Mouse (Mus musculus) kidney, postnatal 25 days (tissue): Measurements from ENCODE around the gene Actl7a.

Source experiments
- DNase-seq, 2 experiments: peaks; one replicate each; pipeline ENCODE4 v3.0.0; 2021; ENCODE audit warnings: mixed read lengths in 2 of 2

Actl7a gene

DNA sequence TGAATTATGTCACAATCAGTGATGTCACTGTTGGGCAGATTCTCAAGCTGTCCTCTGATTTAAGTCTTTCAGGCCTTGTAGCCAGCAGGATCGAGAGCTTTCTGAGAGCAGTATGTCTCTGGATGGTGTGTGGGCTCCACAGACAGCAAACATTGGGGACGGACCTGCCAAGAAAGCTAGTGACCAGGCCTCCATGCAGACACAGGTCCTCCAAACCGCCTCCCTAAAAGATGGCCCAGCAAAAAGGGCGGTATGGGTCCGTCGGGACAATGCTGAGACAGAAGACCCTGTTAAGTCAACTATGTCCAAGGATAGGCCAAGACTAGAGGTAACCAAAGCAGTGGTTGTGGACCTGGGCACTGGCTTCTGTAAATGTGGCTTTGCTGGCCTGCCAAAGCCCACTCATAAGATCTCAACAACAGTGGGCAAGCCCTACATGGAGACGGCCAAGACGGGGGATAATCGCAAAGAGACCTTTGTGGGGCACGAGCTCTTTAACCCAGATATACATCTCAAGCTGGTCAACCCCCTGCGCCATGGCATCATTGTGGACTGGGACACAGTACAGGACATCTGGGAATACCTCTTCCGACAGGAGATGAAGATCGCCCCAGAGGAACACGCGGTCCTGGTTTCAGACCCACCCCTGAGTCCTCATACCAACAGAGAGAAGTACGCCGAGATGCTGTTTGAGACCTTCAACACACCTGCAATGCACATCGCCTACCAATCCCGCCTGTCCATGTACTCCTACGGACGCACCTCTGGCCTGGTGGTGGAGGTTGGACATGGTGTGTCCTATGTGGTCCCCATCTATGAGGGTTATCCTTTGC lies at the start of gene Actl7a:
Actl7a (plus strand) TSS at position 51 of the 833 bp plus-strand sequence.
- DNase-seq: no peak

DNA sequence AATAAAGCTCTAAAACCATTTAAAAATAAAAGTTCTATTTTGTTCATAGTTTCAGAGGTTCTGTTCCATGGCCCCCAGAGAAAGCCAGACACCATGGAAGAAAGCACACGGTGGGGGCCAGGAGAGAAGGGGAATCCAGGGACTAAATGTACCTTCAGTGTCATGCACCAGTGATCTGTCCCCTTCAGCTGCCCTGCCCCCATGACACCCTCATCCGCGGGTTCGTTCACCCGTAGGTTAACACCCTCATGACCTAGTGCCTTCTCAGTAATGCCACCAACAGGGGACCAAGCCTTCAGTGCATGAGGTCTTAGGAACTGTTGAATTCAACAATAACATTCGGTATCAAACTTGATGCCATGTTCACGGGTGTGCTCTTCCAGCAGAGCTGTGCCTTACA lies 46.8 kb upstream of the Actl7a start:
- peak; percentile 30 to 75 for DNase-seq

DNA sequence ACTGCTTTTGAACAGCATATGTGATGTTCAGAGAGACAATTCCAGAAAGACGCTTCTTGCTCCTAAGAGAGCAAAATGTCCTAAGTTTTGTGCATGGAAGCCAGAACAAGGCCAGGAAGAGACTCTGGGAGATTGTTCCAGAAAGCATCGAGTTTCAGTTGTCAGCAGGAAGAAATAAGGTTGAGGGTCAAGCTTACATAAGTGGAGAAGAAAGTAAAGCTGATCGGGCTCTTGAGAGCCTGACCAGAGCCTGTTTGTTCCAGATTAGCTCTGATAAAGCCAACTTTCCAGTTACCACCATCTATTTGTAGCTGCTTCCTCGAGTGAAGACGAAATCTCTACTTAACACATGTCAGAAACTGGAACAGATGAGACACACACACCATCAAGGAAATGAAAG lies 44.5 kb upstream of the Actl7a start:
- no peak for DNase-seq

DNA sequence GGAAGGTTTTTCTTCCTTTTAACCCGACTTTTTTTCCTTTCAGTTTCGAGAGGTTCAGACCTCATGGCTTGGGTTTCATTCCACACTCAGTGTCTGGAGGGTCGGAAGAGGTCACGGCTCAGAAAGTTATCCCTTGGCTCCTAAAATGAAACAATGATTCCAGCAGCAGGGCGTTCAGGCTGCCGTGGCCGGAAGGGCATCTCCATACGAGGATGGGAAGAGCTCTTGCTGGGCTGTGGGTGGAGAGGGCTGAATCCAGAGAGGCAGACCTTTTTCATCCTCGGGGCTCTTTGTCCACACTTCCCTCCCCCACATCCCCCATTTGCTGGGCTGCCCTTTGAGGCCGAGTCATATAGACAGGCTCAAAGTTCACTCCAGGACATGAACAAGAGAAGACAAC lies 41.0 kb upstream of the Actl7a start:
- DNase-seq: no peak

DNA sequence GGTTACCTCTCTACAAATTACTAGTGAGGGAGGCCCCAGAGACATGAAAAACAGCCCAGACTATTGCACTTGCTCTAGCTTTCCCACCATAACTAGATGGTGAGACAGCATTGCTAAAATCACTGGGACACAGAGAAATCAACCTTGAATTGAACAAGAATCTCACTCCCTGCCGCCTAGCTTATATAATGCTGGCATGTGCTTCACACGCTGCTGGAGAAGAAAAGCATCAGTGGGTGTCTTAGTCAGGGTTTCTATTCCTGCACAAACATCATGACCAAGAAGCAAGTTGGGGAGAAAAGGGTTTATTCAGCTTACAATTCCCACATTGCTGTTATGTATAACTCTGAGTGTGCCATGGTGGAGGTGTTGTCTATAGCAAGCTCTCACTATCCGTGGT lies 30.1 kb upstream of the Actl7a start:
- no peak for DNase-seq

DNA sequence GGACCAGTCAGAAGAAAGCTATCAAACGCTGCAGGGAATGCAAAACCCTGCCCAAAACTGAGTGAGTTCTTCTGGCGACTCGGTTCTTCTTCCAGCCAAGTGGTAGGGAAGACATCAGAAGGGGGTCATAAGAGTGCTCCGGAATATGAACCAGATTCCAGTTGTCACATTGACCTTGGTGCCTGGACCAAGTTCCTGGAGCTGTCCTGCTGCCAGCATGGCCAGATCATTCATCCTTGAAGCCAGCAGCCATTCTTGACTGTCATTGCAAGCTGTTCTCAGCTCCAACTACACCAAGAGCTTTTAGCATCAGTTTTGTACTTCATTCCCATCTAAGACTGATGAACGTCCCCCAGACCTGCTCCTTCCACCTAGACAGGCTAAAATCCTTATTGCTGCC lies 26.4 kb upstream of the Actl7a start:
- DNase-seq: peak; percentile 36 to 69

DNA sequence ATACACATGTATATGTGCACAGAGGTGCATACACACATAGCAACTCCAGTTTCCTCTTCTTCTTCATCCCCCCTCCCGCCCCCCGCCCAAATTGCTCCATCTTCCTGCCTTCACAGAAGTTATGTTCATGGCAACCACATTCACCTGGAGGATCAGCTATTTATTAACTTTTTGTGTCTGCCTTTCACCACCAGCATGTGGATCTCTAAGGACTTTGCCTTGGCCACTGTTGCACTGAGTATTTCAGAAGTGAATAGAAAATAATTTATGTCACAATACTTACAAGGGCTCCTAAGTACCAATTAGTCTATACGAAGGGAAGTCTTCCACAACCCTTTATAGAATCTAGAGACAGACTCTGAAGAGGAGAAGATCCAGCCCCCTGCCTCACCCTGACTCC lies 25.3 kb upstream of the Actl7a start:
- no peak for DNase-seq

DNA sequence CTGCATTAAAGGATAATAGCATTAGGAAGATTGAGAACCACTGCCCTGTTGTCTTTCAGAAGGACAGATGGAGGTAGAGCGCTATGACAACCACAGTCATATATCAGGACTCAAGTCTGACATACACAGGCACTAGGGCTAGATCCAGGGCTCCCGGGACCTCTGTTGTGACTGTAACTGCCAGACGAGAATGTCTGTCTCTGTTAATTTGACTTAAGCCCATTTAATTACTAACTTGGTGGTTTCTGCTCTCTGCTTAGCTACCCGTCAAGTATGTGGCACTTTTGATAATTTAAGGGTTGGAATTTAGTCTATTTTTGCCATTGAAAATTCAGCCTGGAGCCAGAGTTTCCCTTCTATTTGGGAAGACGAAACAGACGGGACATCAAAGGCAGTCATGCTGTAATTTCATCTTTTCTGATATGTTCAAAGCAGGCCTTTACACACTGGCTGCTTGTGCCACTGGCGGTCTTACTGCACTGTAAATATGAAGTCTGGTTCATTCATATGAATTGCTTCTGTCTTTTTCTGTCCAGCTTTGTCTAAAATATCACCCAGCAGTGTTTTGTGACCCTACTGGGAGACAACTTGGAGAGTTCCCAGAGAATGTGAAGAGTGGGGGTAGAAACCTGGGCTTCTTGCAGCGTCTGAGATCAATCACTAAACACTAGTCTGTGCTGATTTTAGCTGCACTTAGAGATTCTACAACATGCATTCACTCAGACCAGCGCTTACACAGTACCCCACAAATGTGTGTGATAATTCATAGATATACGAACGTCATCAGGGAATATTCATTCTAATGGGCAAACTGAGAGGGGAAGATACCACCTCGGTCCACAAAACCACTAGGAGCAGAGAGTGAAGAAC lies 24.4 kb upstream of the Actl7a start:
- no peak for DNase-seq

DNA sequence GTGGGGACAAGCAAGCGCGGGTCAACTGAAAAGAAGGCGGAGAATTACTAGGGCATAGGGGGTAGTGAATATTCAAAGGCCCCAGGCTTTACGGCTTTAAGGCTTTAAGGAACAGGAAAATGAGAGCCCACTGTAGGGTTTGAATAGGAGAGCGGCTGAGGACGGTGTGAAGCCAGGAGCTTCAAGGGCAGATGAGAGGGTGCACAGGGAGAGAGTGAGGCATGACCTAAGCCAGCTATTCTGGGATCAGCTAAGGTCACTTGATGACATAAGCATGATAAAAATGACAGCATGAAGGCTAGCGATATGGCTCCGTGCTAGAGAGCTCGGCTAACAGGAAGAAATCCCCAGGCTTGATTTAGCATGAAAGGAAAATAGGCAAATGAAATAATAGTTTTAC lies 23.8 kb upstream of the Actl7a start:
- no peak for DNase-seq

DNA sequence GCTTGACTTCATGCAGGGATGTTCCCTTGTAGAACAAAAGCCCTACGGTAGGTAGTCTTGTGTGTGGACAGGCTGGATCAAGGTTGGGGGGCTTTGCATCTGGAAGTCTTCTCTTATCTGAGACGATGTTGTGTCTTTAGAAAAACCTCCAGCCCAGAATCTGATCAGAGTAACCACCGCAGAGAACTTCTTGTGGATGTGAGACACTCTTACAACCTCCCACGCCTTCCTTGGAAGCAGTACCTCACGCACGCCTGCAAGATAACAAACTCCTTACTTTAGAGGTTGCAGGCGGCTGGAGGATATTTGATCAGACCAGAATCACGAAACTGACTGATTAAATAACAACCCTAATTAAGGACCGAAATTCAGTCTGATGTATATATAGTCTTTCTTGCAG lies 22.8 kb upstream of the Actl7a start:
- no peak for DNase-seq

DNA sequence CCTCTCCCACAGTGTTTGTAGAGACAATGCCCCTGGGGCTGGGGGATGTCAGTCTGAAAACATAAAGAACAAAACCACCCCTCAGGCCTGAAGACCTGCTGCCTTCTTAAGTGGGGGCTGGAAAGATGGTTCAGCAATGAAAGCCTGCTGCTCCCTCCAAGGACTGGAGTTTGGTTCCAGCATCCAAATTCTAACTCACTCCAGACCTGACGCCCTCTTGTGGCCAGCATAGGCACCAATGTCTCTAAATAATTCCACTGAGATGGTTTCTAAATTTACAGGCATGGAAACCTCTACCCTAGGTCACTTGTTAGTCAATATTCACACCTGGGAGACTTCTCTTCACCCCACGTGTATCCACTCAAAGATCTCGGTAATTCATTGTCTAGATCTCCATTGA lies 21.7 kb upstream of the Actl7a start:
- DNase-seq: peak in 1 of 2 experiments; percentile 54

DNA sequence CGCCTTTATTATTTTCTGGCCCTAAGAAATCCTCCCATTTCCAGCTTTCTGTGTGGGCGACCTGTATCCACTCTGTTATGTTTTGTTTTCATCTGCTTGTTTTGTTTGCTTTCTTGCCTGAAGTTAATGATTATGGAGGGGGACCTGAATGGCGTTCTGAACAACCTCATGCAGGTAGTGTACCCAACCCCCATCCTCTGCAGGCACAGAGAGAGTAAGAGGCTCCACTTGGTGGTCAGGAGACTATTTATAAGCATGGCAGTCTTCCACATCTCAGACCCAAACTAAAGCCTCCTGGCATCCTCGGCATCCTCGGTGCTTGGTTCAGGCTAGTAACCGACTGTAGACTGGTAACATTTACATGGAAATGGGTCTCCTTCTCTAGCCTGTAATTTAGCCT lies 20.9 kb upstream of the Actl7a start:
- DNase-seq: peak; percentile 40 to 66

DNA sequence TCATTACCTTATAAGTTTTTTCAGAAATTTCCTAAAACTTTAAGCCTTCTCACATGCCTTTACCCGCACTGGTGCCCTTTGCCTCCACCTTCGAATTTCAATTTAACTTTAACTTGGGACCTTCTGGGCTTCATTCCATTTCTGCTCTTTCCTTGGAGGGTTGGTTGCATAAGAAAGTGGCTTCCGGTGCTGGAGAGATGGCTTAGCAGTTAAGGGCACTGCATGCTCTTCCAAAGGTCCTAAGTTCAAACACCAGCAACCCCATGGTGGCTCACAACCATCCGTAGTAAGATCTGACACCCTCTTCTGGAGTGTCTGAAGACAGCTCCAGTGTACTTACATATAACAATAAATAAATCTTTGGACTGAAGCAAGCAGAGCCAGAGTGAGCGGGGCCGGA lies 20.0 kb upstream of the Actl7a start:
- peak; percentile 33 to 69 for DNase-seq

DNA sequence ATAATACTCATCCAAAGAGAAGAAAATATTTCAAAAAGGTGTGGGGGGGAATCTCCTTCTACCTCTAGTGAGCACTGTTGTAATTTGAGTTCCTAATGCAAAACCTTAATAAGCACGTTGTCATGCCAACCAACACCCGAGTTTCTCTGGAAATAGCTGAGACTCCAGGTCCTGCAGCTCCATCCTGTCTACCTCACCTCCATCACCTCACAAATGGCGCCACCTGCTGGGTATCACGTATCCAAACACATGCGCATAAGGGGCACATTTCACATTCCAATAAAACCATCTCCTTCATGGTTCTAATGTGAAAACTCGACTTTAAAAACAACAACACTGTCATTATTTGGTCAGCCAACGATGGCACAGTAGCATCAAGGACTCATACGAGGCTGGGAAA lies 17.4 kb upstream of the Actl7a start:
- DNase-seq: no peak

DNA sequence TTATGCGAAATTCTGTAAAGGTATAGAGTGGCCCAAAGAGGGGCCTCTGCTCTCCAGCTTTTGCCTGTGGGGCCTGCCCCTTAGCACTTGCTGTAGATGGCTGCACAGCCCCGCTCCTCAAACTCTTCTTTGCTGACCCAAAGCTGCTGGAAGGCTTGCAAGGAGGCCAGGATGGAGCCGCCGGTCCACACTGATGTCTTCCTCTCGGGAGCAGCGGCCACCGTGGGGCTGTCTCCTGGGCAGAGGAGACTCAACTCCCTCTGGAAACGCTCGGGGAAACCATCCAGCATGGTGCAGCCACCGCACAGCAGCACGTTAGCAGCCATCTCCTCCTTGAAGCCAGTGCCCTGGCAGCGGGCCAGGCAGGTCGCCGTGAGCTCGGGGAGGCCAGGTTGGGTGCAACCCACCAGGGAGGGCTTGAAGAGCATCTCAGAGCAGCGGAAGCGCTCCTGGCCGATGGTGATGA lies 3.2 kb upstream of the Actl7a start, which contains the start of gene Gm26657:
Gm26657 (plus strand) TSS at position 51 of the 466 bp plus-strand sequence.
- no peak for DNase-seq

DNA sequence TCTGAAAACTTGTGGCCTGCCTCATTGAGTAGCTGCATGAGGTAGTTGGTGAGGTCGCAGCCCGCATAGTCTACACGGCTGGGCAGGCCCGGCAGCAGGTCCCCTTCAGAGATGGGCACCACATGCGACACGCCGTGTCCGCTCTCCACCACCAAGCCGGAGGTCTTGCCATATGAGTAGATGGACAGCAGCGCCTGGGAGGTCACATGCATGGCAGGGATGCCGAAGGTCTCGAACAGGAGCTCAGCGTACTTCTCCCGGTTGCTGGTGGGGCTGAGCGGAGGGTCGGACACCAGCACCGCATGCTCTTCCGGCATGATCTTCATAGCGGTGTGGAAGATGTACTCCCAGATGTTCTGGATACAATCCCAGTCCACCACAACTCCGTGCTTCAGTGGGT lies 2.6 kb upstream of the Actl7a start:
- DNase-seq: no peak

DNA sequence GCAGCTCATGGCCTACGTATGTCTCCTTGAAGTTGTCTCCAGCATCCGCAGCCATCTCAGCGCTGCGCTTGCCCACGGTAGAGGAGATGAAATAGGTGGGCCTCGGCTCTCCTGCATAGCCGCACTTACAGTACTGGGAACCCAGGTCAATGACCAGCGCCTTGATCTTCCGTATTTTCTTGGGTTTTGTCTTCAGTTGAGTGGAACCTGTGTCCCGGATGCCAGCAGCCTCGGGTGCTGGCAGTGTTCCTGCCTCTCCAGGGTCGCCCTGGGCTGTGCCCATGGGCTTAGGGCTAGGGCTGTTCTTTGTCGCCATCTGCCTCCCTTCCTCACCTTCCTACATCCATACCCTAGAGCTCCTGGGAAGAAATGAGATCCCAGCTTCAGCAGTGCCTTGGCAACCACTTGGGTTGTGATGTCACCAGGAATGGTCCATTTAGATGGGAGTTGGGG lies 2.1 kb upstream of the Actl7a start, which contains the start of gene Actl7b:
Actl7b (minus strand) TSS at position 403 of the 453 bp plus-strand sequence.
- DNase-seq: no peak

DNA sequence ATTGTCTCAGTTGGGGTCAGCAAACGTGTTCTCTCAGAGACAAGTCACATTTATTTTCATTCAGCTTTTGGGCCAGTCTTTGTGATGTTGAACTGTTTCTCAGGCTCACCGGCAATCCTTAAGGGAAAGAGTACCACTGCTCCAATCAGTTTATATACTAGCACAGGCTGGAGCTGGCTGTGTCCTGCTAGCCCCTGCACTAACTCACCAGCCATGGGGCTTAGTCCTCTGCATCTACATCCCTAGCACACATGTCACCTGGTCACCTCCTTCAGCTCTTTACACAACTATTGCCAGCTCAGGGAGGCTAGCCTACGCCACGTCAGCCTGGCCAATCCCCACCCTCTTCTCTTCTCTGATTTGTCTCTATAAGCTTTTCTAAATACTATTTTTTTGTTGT lies 515 bp upstream of the Actl7a start:
- DNase-seq: no peak

DNA sequence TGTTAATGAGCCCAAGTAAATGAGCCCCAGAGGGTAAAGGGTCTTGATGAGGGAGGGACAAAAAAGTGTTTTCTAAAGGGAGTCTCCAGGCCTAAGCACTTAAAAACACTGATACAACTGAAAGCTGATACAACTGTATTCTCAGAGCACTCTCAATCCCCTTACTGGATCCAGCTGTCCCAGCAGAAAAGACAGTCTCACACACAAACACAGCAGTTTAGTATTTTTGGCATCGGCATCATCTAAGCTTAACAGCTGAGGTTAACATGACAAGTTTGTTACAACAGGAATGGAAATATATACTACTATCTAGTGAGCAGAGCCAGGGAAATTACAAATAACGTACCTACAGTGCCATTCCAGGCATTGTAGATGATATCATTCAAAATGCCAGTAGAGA lies 3.1 kb downstream of the Actl7a start:
- no peak for DNase-seq

DNA sequence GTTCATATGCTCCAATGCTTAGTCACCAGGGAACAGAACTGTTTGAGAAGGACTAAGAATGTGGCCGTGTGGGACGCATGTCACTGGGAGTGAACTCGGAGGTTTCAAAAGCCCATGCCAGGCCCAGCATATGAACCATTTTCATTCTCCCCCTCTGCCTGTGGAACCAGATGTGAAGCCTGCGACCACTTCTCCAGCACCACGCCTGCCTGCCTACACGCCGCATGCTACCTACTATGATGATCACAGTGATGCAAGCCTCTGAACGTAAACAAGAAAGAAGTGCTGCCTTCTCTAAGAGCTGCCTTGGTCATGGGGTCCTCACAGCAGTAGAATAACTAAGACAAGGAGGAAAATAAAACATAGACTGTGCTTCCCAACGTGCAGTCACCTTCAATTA lies 4.2 kb downstream of the Actl7a start:
- no peak for DNase-seq

DNA sequence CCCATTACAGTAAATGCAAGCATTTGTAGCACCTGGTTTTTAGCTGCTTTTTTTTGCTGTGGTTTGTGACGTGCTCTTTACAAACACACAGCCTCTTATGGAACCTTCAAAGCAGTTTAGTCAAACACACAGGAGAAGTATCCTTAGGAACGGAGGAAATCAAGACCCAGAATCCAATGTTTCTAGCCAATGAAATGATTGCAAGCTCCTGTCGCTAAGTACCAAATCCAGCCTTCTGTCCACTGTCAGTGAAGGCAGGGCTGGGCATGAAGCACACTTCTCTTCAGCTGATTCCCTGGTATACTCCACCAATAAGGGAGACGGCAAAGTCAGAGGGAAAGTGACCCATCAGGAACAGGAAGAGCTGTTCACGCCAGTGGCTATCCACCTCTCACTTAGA lies 12.8 kb downstream of the Actl7a start:
- DNase-seq: no peak

DNA sequence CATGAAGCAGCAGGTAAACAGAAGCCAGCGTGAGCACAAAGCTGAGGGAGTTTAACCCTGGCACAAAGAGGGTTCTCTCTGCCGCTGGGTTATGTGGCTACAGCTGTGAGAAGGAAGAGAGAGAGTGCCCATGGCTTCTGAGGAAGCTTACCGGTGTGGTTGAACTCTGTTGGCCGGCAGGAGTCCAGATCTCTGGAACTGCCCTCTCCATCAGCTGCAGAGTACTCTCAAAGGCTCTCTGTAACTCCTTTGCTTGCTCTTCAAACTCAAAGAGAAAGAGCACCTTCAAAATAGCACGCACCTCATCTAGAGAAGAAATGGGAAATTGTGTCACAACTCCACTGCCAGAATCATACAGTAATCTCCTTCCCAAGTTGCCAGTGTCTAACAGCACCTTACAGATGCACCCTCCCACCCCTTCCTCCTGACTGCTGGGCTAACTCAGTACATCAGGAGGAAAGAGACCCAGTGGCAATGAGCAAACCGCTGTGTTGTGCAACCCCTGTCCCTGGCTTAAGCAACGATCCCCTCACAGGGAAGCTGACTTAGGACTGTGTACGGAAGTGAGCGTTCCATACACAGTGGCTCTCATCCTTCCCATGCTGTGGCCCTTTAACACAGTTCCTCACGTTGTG lies 13.9 kb downstream of the Actl7a start:
- DNase-seq: no peak

DNA sequence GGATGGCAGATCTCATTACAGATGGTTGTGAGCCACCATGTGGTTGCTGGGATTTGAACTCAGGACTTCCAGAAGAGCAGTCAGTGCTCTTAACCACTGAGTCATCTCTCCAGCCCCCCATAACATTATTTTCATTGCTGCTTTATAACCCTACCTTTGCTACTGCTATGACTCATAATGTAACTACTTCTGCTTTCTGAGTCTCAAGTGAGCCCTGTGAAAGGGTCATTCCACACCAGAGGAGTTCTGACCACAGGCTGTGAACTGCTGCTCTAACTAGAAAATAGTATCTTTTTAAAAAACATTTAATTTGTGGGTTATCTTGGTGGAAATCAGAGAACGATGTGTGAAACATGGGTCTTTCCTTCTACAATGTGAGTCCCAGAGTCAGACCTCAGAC lies 14.5 kb downstream of the Actl7a start:
- DNase-seq: no peak
